16 mouse cellular contexts compared by ENCODE assay signal in the genomic region with DNA sequence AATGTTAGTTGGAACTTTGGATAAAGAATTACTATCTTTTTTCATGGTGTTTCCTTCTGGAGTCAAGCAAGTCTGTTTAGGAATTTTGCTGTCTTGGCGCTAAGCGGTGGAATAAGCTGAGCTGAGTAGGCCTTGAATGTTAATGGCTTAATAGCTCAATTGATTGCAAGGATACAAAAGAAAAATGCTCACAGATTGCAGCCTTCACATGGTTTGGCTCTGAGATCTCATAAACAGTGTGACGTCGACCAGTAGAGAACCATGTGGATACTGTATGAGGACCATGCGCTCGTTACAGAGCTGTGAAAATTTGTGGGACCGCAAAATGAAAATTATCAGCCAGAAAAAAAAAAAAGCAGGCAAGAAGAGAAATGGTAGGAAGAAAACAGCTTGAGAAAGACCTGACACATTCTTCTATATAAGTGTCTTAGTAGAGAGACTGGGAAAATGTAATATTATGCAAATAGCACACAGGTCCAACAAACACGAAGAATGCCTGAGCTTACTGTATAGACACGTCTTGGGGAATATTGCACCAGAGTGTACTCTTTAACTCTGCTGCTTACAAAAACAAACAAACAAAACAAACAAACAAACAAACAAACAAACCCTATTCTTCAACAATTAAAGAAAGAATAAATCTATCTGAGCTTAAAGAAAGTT.
A peak's percentile ranks its signal among the peaks of the same experiment; 100 is the strongest.
DNase-seq lines count a peak whose midpoint lies in the region; ATAC-seq lines count a peak whose summit lies in the region.
"Had no signal": no experiment of that assay in that cellular context is flagged by ENCODE, and none has a peak within 500 bp of the region (broad histone marks: within the 10 kb centered on the region; RNA-seq: fewer than 3 reads in every experiment).

No protein-coding gene starts in this region.

- no peaks in the 10 kb centered on the region for H3K36me3 ChIP-seq in forebrain, embryonic 15.5 days
- no peaks in the 10 kb centered on the region for H3K36me3 ChIP-seq in forebrain, embryonic 12.5 days (replicated peaks)
- no peaks in the 10 kb centered on the region for H3K36me3 ChIP-seq in lung, embryonic 16.5 days (ENCODE audit: control insufficient read depth, insufficient read depth, low read length)
- H3K36me3 ChIP-seq in neural tube, embryonic 14.5 days (ENCODE audit: control insufficient read depth, insufficient read depth, low read length): no peaks in the 10 kb centered on the region
- H3K36me3 ChIP-seq in neural tube, embryonic 15.5 days: no peaks in the 10 kb centered on the region
- H3K36me3 ChIP-seq: embryonic facial prominence, embryonic 13.5 days; heart, embryonic 15.5 days; hindbrain, embryonic 13.5 days had no signal

- ATAC-seq in forebrain, embryonic 15.5 days (replicated peaks): peak; percentile 88
- no peak for ATAC-seq in forebrain, embryonic 12.5 days (ENCODE audit: low FRiP score)
- peak; percentile 34; the same call in 1 of the 2 replicates for ATAC-seq in lung, embryonic 16.5 days (ENCODE audit: low read depth)
- ATAC-seq in neural tube, embryonic 14.5 days (ENCODE audit: low read depth): peak; percentile 60; the same call in 1 of the 2 replicates
- ATAC-seq in neural tube, embryonic 15.5 days (ENCODE audit: low FRiP score): no peak

- no peak for DNase-seq in lung, adult 18-20 months
- DNase-seq in spleen, postnatal 14 days (ENCODE audit: low spot score in 2 of 2): no peak
- DNase-seq: adrenal gland, adult 2 months; cerebellum, adult 8-10 months; cerebellum, postnatal 36 days; heart, adult 2 months had no signal

- H3K4me3 ChIP-seq in forebrain, embryonic 15.5 days: no peak overlapping the region
- H3K4me3 ChIP-seq in forebrain, embryonic 12.5 days (replicated peaks): no peak overlapping the region
- H3K4me3 ChIP-seq in lung, embryonic 16.5 days (ENCODE audit: low read length): no peak overlapping the region
- no peak overlapping the region for H3K4me3 ChIP-seq in neural tube, embryonic 14.5 days (ENCODE audit: low read depth, low read length)
- H3K4me3 ChIP-seq in neural tube, embryonic 15.5 days (replicated peaks): no peak overlapping the region
- H3K4me3 ChIP-seq: embryonic facial prominence, embryonic 13.5 days; heart, adult 2 months; heart, embryonic 15.5 days; hindbrain, embryonic 13.5 days had no signal

- peaks cover 3% of the 10 kb centered on the region; the same call in 1 of the 2 replicates for H3K4me1 ChIP-seq in forebrain, embryonic 15.5 days
- no peaks in the 10 kb centered on the region for H3K4me1 ChIP-seq in forebrain, embryonic 12.5 days
- H3K4me1 ChIP-seq in lung, embryonic 16.5 days (replicated peaks; ENCODE audit: control insufficient read depth, insufficient read depth, low read length): no peaks in the 10 kb centered on the region
- no peaks in the 10 kb centered on the region for H3K4me1 ChIP-seq in neural tube, embryonic 14.5 days (ENCODE audit: control insufficient read depth, insufficient read depth, low read length)
- H3K4me1 ChIP-seq in neural tube, embryonic 15.5 days: 0 out of 2 replicates have a peak, but pooled peaks cover 3% of the 10 kb centered on the region
- H3K4me1 ChIP-seq: embryonic facial prominence, embryonic 13.5 days; heart, embryonic 15.5 days; hindbrain, embryonic 13.5 days had no signal

- H3K9me3 ChIP-seq in forebrain, embryonic 15.5 days: no peaks in the 10 kb centered on the region
- no peaks in the 10 kb centered on the region for H3K9me3 ChIP-seq in forebrain, embryonic 12.5 days
- no peaks in the 10 kb centered on the region for H3K9me3 ChIP-seq in lung, embryonic 16.5 days (ENCODE audit: control insufficient read depth, low read length)
- H3K9me3 ChIP-seq in neural tube, embryonic 14.5 days (ENCODE audit: control insufficient read depth, low read length): no peaks in the 10 kb centered on the region
- no peaks in the 10 kb centered on the region for H3K9me3 ChIP-seq in neural tube, embryonic 15.5 days (replicated peaks)
- H3K9me3 ChIP-seq: embryonic facial prominence, embryonic 13.5 days; heart, embryonic 15.5 days; hindbrain, embryonic 13.5 days had no signal

- H3K4me2 ChIP-seq in forebrain, embryonic 15.5 days (replicated peaks): no peak overlapping the region
- H3K4me2 ChIP-seq in forebrain, embryonic 12.5 days: no peak overlapping the region
- H3K4me2 ChIP-seq in lung, embryonic 16.5 days (ENCODE audit: low read depth, low read length): no peak overlapping the region
- H3K4me2 ChIP-seq in neural tube, embryonic 14.5 days (ENCODE audit: low read depth, low read length): no peak overlapping the region
- no peak overlapping the region for H3K4me2 ChIP-seq in neural tube, embryonic 15.5 days
- H3K4me2 ChIP-seq: embryonic facial prominence, embryonic 13.5 days; heart, embryonic 11.5 days; heart, embryonic 15.5 days; hindbrain, embryonic 13.5 days had no signal

- H3K27me3 ChIP-seq in forebrain, embryonic 15.5 days: no peaks in the 10 kb centered on the region
- no peaks in the 10 kb centered on the region for H3K27me3 ChIP-seq in forebrain, embryonic 12.5 days
- no peaks in the 10 kb centered on the region for H3K27me3 ChIP-seq in lung, embryonic 16.5 days (ENCODE audit: control insufficient read depth, insufficient read depth, low read depth, low read length)
- no peaks in the 10 kb centered on the region for H3K27me3 ChIP-seq in neural tube, embryonic 14.5 days (ENCODE audit: control insufficient read depth, insufficient read depth, low read length)
- H3K27me3 ChIP-seq in neural tube, embryonic 15.5 days (replicated peaks): no peaks in the 10 kb centered on the region
- H3K27me3 ChIP-seq: embryonic facial prominence, embryonic 13.5 days; heart, embryonic 15.5 days; hindbrain, embryonic 13.5 days had no signal

- H3K27ac ChIP-seq in forebrain, embryonic 15.5 days (replicated peaks): peak overlapping the region; percentile 53
- H3K27ac ChIP-seq in forebrain, embryonic 12.5 days: no peak overlapping the region
- H3K27ac ChIP-seq in lung, embryonic 16.5 days (ENCODE audit: low read length): no peak overlapping the region
- H3K27ac ChIP-seq in neural tube, embryonic 14.5 days (ENCODE audit: low read depth, low read length): no peak overlapping the region
- H3K27ac ChIP-seq in neural tube, embryonic 15.5 days (replicated peaks): no peak overlapping the region
- H3K27ac ChIP-seq: embryonic facial prominence, embryonic 13.5 days; heart, adult 2 months; heart, embryonic 15.5 days; hindbrain, embryonic 13.5 days; hindbrain, postnatal 0 days had no signal

- no peak overlapping the region for H3K9ac ChIP-seq in forebrain, embryonic 15.5 days (replicated peaks)
- no peak overlapping the region for H3K9ac ChIP-seq in forebrain, embryonic 12.5 days
- H3K9ac ChIP-seq in lung, embryonic 16.5 days (ENCODE audit: low read length): no peak overlapping the region
- H3K9ac ChIP-seq in neural tube, embryonic 14.5 days (replicated peaks; ENCODE audit: low read depth, low read length): no peak overlapping the region
- H3K9ac ChIP-seq in neural tube, embryonic 15.5 days (replicated peaks): no peak overlapping the region
- H3K9ac ChIP-seq: embryonic facial prominence, embryonic 13.5 days; heart, embryonic 15.5 days; hindbrain, embryonic 13.5 days had no signal

- 54% methylated on average over 9 of the region's 9 CpGs for WGBS in forebrain, embryonic 15.5 days
- WGBS in forebrain, embryonic 12.5 days: 87% methylated on average over 9 of the region's 9 CpGs
- 83% methylated on average over 9 of the region's 9 CpGs for WGBS in lung, embryonic 16.5 days
- 82% methylated on average over 9 of the region's 9 CpGs for WGBS in neural tube, embryonic 14.5 days
- WGBS in neural tube, embryonic 15.5 days: 83% methylated on average over 9 of the region's 9 CpGs

Comparison
In these comparisons a context has a peak if more than half of its experiments do, and no peak if none do; other contexts are left out.
1. ATAC-seq: peak in forebrain, embryonic 15.5 days (single experiment), lung, embryonic 16.5 days (single experiment) and neural tube, embryonic 14.5 days (single experiment); none in forebrain, embryonic 12.5 days (single experiment) and neural tube, embryonic 15.5 days (single experiment).